Mouse (Mus musculus) midbrain, embryonic 10.5 days (tissue): ENCODE data around the gene Bcl7a. TPM values are rescaled to one million over a fixed set of nuclear protein-coding genes. Genes with fewer than 3 reads are reported as not detected.

Source experiments
- DNase-seq: peaks from one replicate; pipeline ENCODE4 v3.0.0-alpha.2; 2017; ENCODE audit warnings: low spot score
- H3K27ac ChIP-seq: fragments of 300-500 bp; sonication (generic); replicated peaks from 2 replicates; pipeline ENCODE4 v1.5.1; 2016; ENCODE audit warnings: mild to moderate bottlenecking
- H3K27me3 ChIP-seq: fragments of 300-500 bp; sonication (generic); 2 replicates; pipeline ENCODE4 v1.6.1; 2016; ENCODE audit warnings: low read depth, mild to moderate bottlenecking; ENCODE audit not compliant: poor library complexity, severe bottlenecking
- H3K36me3 ChIP-seq: fragments of 300-500 bp; sonication (generic); 2 replicates; pipeline ENCODE4 v1.6.1; 2016; ENCODE audit warnings: mild to moderate bottlenecking, moderate library complexity
- H3K4me1 ChIP-seq: fragments of 300-500 bp; sonication (generic); 2 replicates; pipeline ENCODE4 v1.6.1; 2016
- H3K4me3 ChIP-seq: fragments of 300-500 bp; sonication (generic); 2 replicates; pipeline ENCODE4 v1.5.1; 2016; ENCODE audit warnings: mild to moderate bottlenecking, moderate library complexity
- H3K9me3 ChIP-seq: fragments of 300-500 bp; sonication (generic); replicated peaks from 2 replicates; pipeline ENCODE4 v1.6.1; 2016; ENCODE audit warnings: mild to moderate bottlenecking
- WGBS: fragments of 180-500 bp; shearing (Covaris S2); methylation state at CpG from one replicate; pipeline ENCODE4 v1.1.7; 2016; 5-methylcytosine and 5-hydroxymethylcytosine counted together
- polyA plus RNA-seq: library from polyadenylated mRNA; unstranded; fragments of >200 nt; fragmentation: Nextera tagmentation; extraction: Ambion mirVana; gene quantifications from 2 replicates; pipeline ENCODE4 v1.2.1, GENCODE M21; 2016

The Bcl7a gene
- polyA plus RNA-seq, 1 experiment from 2014 or later = 35.3 TPM

GRCm38 (mm10) chr5:123370049-123370448 lies 26.4 kb downstream of the Bcl7a start:
- no peaks in the 10 kb centered on the region for H3K4me1 ChIP-seq
- H3K27me3 ChIP-seq = no peaks in the 10 kb centered on the region
- no peak overlapping the region for H3K27ac ChIP-seq
- H3K36me3 ChIP-seq = peaks cover 98% of the 10 kb centered on the region
- WGBS = 93% methylated on average over 5 of the region's 5 CpGs
- no peak for DNase-seq
- H3K4me3 ChIP-seq = no peak overlapping the region
- H3K9me3 ChIP-seq = no peaks in the 10 kb centered on the region

- H3K9me3 ChIP-seq = no peaks in the 10 kb centered on the region
- H3K36me3 ChIP-seq = peaks cover 64% of the 10 kb centered on the region
- no peak for DNase-seq
- no peak overlapping the region for H3K4me3 ChIP-seq
- no peak overlapping the region for H3K27ac ChIP-seq
- WGBS = 94% methylated on average over 10 of the region's 10 CpGs
- H3K27me3 ChIP-seq = no peaks in the 10 kb centered on the region
- H3K4me1 ChIP-seq = peaks cover 3% of the 10 kb centered on the region; the same call in 1 of the 2 replicates
Observed at GRCm38 (mm10) chr5:123375262-123375661, 31.6 kb downstream of the Bcl7a start.

- Histone ChIP-seq H3K4me1 (peaks cover 3% of the 10 kb centered on the region; the same call in 1 of the 2 replicates), H3K9me3 (no peaks in the 10 kb centered on the region), H3K36me3 (peaks cover 57% of the 10 kb centered on the region), H3K27me3 (no peaks in the 10 kb centered on the region), H3K27ac (no peak overlapping the region), H3K4me3 (no peak overlapping the region)
- no peak for DNase-seq
- 92% methylated on average over 6 of the region's 6 CpGs for WGBS
Observed at GRCm38 (mm10) chr5:123375793-123376452, 32.3 kb downstream of the Bcl7a start.

- no peaks in the 10 kb centered on the region for H3K27me3 ChIP-seq
- H3K4me1 ChIP-seq = peaks cover 4% of the 10 kb centered on the region; the same call in 1 of the 2 replicates
- 85% methylated on average over 10 of the region's 10 CpGs for WGBS
- DNase-seq = no peak
- H3K4me3 ChIP-seq = no peak overlapping the region
- peaks cover 51% of the 10 kb centered on the region for H3K36me3 ChIP-seq
- H3K27ac ChIP-seq = no peak overlapping the region
- no peaks in the 10 kb centered on the region for H3K9me3 ChIP-seq
Observed at GRCm38 (mm10) chr5:123376569-123376968, 32.9 kb downstream of the Bcl7a start.

GRCm38 (mm10) chr5:123377120-123377955 lies 33.7 kb downstream of the Bcl7a start:
- peaks cover 9% of the 10 kb centered on the region; the same call in 1 of the 2 replicates for H3K4me1 ChIP-seq
- peak; percentile 70 for DNase-seq
- no peaks in the 10 kb centered on the region for H3K9me3 ChIP-seq
- H3K27me3 ChIP-seq = no peaks in the 10 kb centered on the region
- H3K27ac ChIP-seq = no peak overlapping the region
- no peak overlapping the region for H3K4me3 ChIP-seq
- H3K36me3 ChIP-seq = peaks cover 43% of the 10 kb centered on the region
- 71% methylated on average over 15 of the region's 15 CpGs for WGBS

- no peak for DNase-seq
- no peaks in the 10 kb centered on the region for H3K27me3 ChIP-seq
- no peaks in the 10 kb centered on the region for H3K9me3 ChIP-seq
- H3K4me3 ChIP-seq = no peak overlapping the region
- H3K27ac ChIP-seq = no peak overlapping the region
- peaks cover 9% of the 10 kb centered on the region; the same call in 1 of the 2 replicates for H3K4me1 ChIP-seq
- WGBS = 75% methylated on average over 9 of the region's 9 CpGs
- peaks cover 29% of the 10 kb centered on the region for H3K36me3 ChIP-seq
Observed at GRCm38 (mm10) chr5:123378712-123379111, 35.1 kb downstream of the Bcl7a start.

GRCm38 (mm10) chr5:123379504-123379931 lies 35.9 kb downstream of the Bcl7a start:
- 78% methylated on average over 5 of the region's 5 CpGs for WGBS
- H3K4me3 ChIP-seq = no peak overlapping the region

GRCm38 (mm10) chr5:123381968-123382367 lies 38.3 kb downstream of the Bcl7a start:
- Histone ChIP-seq H3K27me3 (no peaks in the 10 kb centered on the region), H3K27ac (no peak overlapping the region), H3K9me3 (no peaks in the 10 kb centered on the region), H3K36me3 (no peaks in the 10 kb centered on the region), H3K4me1 (peaks cover 9% of the 10 kb centered on the region; the same call in 1 of the 2 replicates), H3K4me3 (no peak overlapping the region)
- no peak for DNase-seq
- WGBS = 34% methylated on average over 20 of the region's 20 CpGs

More at GRCm38 (mm10) chr5:123379504-123379931, 35.9 kb downstream of the Bcl7a start:
- Histone ChIP-seq H3K4me1 (peaks cover 9% of the 10 kb centered on the region; the same call in 1 of the 2 replicates), H3K27ac (no peak overlapping the region), H3K36me3 (peaks cover 21% of the 10 kb centered on the region), H3K9me3 (no peaks in the 10 kb centered on the region), H3K27me3 (no peaks in the 10 kb centered on the region)
- no peak for DNase-seq

GRCm38 (mm10) chr5:123382686-123383085 lies 39.1 kb downstream of the Bcl7a start:
- DNase-seq = no peak
- Histone ChIP-seq H3K4me1 (peaks cover 9% of the 10 kb centered on the region; the same call in 1 of the 2 replicates), H3K27ac (no peak overlapping the region), H3K27me3 (no peaks in the 10 kb centered on the region), H3K9me3 (no peaks in the 10 kb centered on the region), H3K4me3 (no peak overlapping the region), H3K36me3 (no peaks in the 10 kb centered on the region)
- 92% methylated on average over 8 of the region's 8 CpGs for WGBS

GRCm38 (mm10) chr5:123388452-123388851 lies 44.8 kb downstream of the Bcl7a start:
- Histone ChIP-seq H3K4me3 (no peak overlapping the region), H3K27me3 (0 out of 2 replicates have a peak, but pooled peaks cover 4% of the 10 kb centered on the region), H3K36me3 (no peaks in the 10 kb centered on the region), H3K27ac (no peak overlapping the region), H3K9me3 (no peaks in the 10 kb centered on the region), H3K4me1 (peaks cover 32% of the 10 kb centered on the region)
- no peak for DNase-seq
- 22% methylated on average over 3 of the region's 3 CpGs for WGBS

GRCm38 (mm10) chr5:123390536-123391441 lies 47.2 kb downstream of the Bcl7a start:
- peak overlapping the region; percentile 58 for H3K27ac ChIP-seq
- WGBS = 6% methylated on average over 16 of the region's 17 CpGs
- H3K4me1 ChIP-seq = peaks cover 51% of the 10 kb centered on the region
- H3K36me3 ChIP-seq = no peaks in the 10 kb centered on the region
- no peaks in the 10 kb centered on the region for H3K9me3 ChIP-seq
- DNase-seq = peak; percentile 34
- H3K27me3 ChIP-seq = 0 out of 2 replicates have a peak, but pooled peaks cover 4% of the 10 kb centered on the region
- peak overlapping the region; percentile 51 for H3K4me3 ChIP-seq

- Histone ChIP-seq H3K36me3 (no peaks in the 10 kb centered on the region), H3K4me1 (peaks cover 57% of the 10 kb centered on the region), H3K27ac (peak overlapping the region; percentile 58; the same call in 1 of the 2 replicates), H3K9me3 (no peaks in the 10 kb centered on the region), H3K4me3 (peak overlapping the region; percentile 51), H3K27me3 (0 out of 2 replicates have a peak, but pooled peaks cover 4% of the 10 kb centered on the region)
- 4% methylated on average over 5 of the region's 5 CpGs for WGBS
- DNase-seq = peak; percentile 50
Observed at GRCm38 (mm10) chr5:123391442-123391809, 47.8 kb downstream of the Bcl7a start.
